In genomic region chr3:30244401-30244871, GRCm38 (mm10) we compare ENCODE assay signal across 12 mouse cellular contexts.
DNase-seq lines count a peak whose midpoint lies in the region; ATAC-seq and TF ChIP-seq lines count a peak whose summit lies in the region.
"Had no signal": no experiment of that assay in that cellular context is flagged by ENCODE, and none has a peak within 500 bp of the region (broad histone marks: within the 10 kb centered on the region; RNA-seq: fewer than 3 reads in every experiment).

No protein-coding gene starts in this region.

- no peak overlapping the region for H3K9ac ChIP-seq in kidney, postnatal 0 days (ENCODE audit: low read depth, low read length)
- no peak overlapping the region for H3K9ac ChIP-seq in limb, embryonic 14.5 days (ENCODE audit: low read depth, low read length, severe bottlenecking)
- H3K9ac ChIP-seq in forebrain, embryonic 12.5 days = no peak overlapping the region

- H3K4me1 ChIP-seq in kidney, postnatal 0 days (replicated peaks; ENCODE audit: insufficient read depth, low read length) = peaks cover 12% of the 10 kb centered on the region; the same call in 1 of the 2 replicates
- H3K4me1 ChIP-seq in cortical plate, adult 2 months (ENCODE audit: control insufficient read depth, insufficient read depth, low read length) = no peaks in the 10 kb centered on the region
- H3K4me1 ChIP-seq in limb, embryonic 14.5 days (ENCODE audit: control insufficient read depth, insufficient read depth, low read length) = peaks cover 48% of the 10 kb centered on the region
- H3K4me1 ChIP-seq in forebrain, embryonic 12.5 days = peaks cover 4% of the 10 kb centered on the region; the same call in 1 of the 2 replicates

- TF ChIP-seq CTCF in kidney, postnatal 0 days (IDR thresholded peaks at IDR 0.05; ENCODE audit: low read depth) = no peak
- TF ChIP-seq CTCF in cortical plate, adult 2 months (IDR thresholded peaks at IDR 0.05; ENCODE audit: extremely low read depth, insufficient read depth, low read length) = no peak

- DNase-seq in kidney, postnatal 0 days (ENCODE audit: low spot score) = peak; percentile 9
- DNase-seq in kidney, adult 18-20 months = no peak
- DNase-seq in heart, adult 9 months (ENCODE audit: low spot score in 2 of 2) = peak; percentile 78 to 80
- peak; percentile 63 for DNase-seq in limb, embryonic 14.5 days (ENCODE audit: low spot score)
- no peak for DNase-seq in frontal cortex, postnatal 14 days (ENCODE audit: low spot score in 2 of 2)
- DNase-seq: cerebellum, postnatal 10 days; layer of hippocampus, postnatal 36 days had no signal

- 20% methylated on average over 7 of the region's 7 CpGs for WGBS in kidney, postnatal 0 days
- WGBS in limb, embryonic 14.5 days = 6% methylated on average over 7 of the region's 7 CpGs
- 22% methylated on average over 7 of the region's 7 CpGs for WGBS in forebrain, embryonic 12.5 days

- H3K27ac ChIP-seq in kidney, postnatal 0 days = no peak overlapping the region
- peak overlapping the region; percentile 65; the same call in 1 of the 2 replicates for H3K27ac ChIP-seq in cortical plate, adult 2 months (ENCODE audit: insufficient read depth, low read length)
- peak overlapping the region; percentile 20; the same call in 1 of the 2 replicates for H3K27ac ChIP-seq in limb, embryonic 14.5 days (replicated peaks; ENCODE audit: low read depth, low read length)
- no peak overlapping the region for H3K27ac ChIP-seq in forebrain, embryonic 12.5 days

- ATAC-seq in kidney, postnatal 0 days (replicated peaks; ENCODE audit: low FRiP score, low read depth) = no peak
- peak; percentile 54; the same call in 1 of the 2 replicates for ATAC-seq in limb, embryonic 14.5 days (ENCODE audit: low FRiP score, low read depth)
- no peak for ATAC-seq in monocyte, adult 5-6 weeks (replicated peaks; ENCODE audit: insufficient number of reproducible peaks, low FRiP score, low TSS enrichment, poor library complexity, severe bottlenecking)
- ATAC-seq in forebrain, embryonic 12.5 days (ENCODE audit: low FRiP score) = no peak
- ATAC-seq: activated CD4-positive, CD25-positive, alpha-beta regulatory T cell, adult 4 months had no signal

- no peak overlapping the region for H3K4me2 ChIP-seq in kidney, postnatal 0 days (ENCODE audit: low read length)
- 0 out of 2 replicates have a peak overlapping the region, but pooled peaks have one; percentile 1 for H3K4me2 ChIP-seq in limb, embryonic 14.5 days (replicated peaks; ENCODE audit: low read depth, low read length, severe bottlenecking)
- no peak overlapping the region for H3K4me2 ChIP-seq in forebrain, embryonic 12.5 days

- no peak overlapping the region for H3K4me3 ChIP-seq in kidney, postnatal 0 days (replicated peaks; ENCODE audit: low read depth, low read length)
- H3K4me3 ChIP-seq in cortical plate, adult 2 months (ENCODE audit: insufficient read depth, low read length) = no peak overlapping the region
- H3K4me3 ChIP-seq in limb, embryonic 14.5 days (replicated peaks; ENCODE audit: low read length) = no peak overlapping the region
- no peak overlapping the region for H3K4me3 ChIP-seq in forebrain, embryonic 12.5 days (replicated peaks)

- no peaks in the 10 kb centered on the region for H3K36me3 ChIP-seq in kidney, postnatal 0 days (ENCODE audit: insufficient read depth, low read length)
- H3K36me3 ChIP-seq in limb, embryonic 14.5 days (ENCODE audit: control insufficient read depth, insufficient read depth, low read length) = no peaks in the 10 kb centered on the region
- no peaks in the 10 kb centered on the region for H3K36me3 ChIP-seq in forebrain, embryonic 12.5 days (replicated peaks)

- TF ChIP-seq POLR2A in cortical plate, adult 2 months (IDR thresholded peaks at IDR 0.05; ENCODE audit: extremely low read depth, insufficient read depth, low read length) = no peak
- TF ChIP-seq POLR2A in limb, embryonic 14.5 days (IDR thresholded peaks at IDR 0.05; ENCODE audit: borderline replicate concordance, extremely low read depth, insufficient read depth, insufficient read length) = no peak

- no peaks in the 10 kb centered on the region for H3K27me3 ChIP-seq in kidney, postnatal 0 days (ENCODE audit: insufficient read depth, low read length)
- H3K27me3 ChIP-seq in limb, embryonic 14.5 days (ENCODE audit: control insufficient read depth, insufficient read depth, low read length) = no peaks in the 10 kb centered on the region
- no peaks in the 10 kb centered on the region for H3K27me3 ChIP-seq in forebrain, embryonic 12.5 days
- H3K27me3 ChIP-seq: CH12.LX had no signal

- no peaks in the 10 kb centered on the region for H3K9me3 ChIP-seq in kidney, postnatal 0 days (replicated peaks; ENCODE audit: low read length)
- no peaks in the 10 kb centered on the region for H3K9me3 ChIP-seq in limb, embryonic 14.5 days (ENCODE audit: control insufficient read depth, low read length)
- no peaks in the 10 kb centered on the region for H3K9me3 ChIP-seq in forebrain, embryonic 12.5 days

Comparison
In these comparisons a context has a peak if more than half of its experiments do, and no peak if none do; other contexts are left out.
1. DNase-seq: peak in kidney, postnatal 0 days (single experiment), heart, adult 9 months (2 of 2) and limb, embryonic 14.5 days (single experiment); none in kidney, adult 18-20 months (single experiment) and frontal cortex, postnatal 14 days (0 of 2).
2. H3K27ac ChIP-seq: peak in cortical plate, adult 2 months (single experiment) and limb, embryonic 14.5 days (single experiment); none in kidney, postnatal 0 days (single experiment) and forebrain, embryonic 12.5 days (single experiment).